Mouse (Mus musculus) kidney, postnatal 0 days (tissue): ENCODE measurements around the gene Hook1. TPM values are rescaled to one million over a fixed set of nuclear protein-coding genes. Genes with fewer than 3 reads are reported as not detected.
A peak's percentile ranks its signal among the peaks of the same experiment; 100 is the strongest.

Experiments used
- ATAC-seq: fragments of 200-750 bp; cut with Nextera tagmentation; replicated peaks from 2 replicates; pipeline ENCODE4 v1.8.0; 2017; ENCODE audit warnings: low read depth, moderate number of reproducible peaks, moderate TSS enrichment, moderate library complexity; ENCODE audit not compliant: low FRiP score
- DNase-seq: peaks from one replicate; pipeline ENCODE4 v3.0.0-alpha.2; 2016; ENCODE audit warnings: low spot score
- H3K27ac ChIP-seq: fragments of 300-500 bp; sonication (generic); 2 replicates; pipeline ENCODE4 v1.5.1; 2014; ENCODE audit warnings: mild to moderate bottlenecking
- H3K27me3 ChIP-seq: fragments of 300-500 bp; sonication (generic); 2 replicates; pipeline ENCODE4 v1.6.1; 2014; ENCODE audit warnings: low read length, mixed read lengths; ENCODE audit not compliant: insufficient read depth
- H3K36me3 ChIP-seq: fragments of 300-500 bp; sonication (generic); 2 replicates; pipeline ENCODE4 v1.6.1; 2014; ENCODE audit warnings: low read length, mixed read lengths; ENCODE audit not compliant: insufficient read depth
- H3K4me1 ChIP-seq: fragments of 300-500 bp; sonication (generic); replicated peaks from 2 replicates; pipeline ENCODE4 v1.6.1; 2014; ENCODE audit warnings: antibody characterized with exemption, low read length, mixed read lengths; ENCODE audit not compliant: insufficient read depth
- H3K4me2 ChIP-seq: fragments of 300-500 bp; sonication (generic); 2 replicates; pipeline ENCODE4 v1.6.1; 2014; ENCODE audit warnings: mild to moderate bottlenecking, low read length, moderate library complexity, mixed read lengths
- H3K4me3 ChIP-seq: fragments of 300-500 bp; sonication (generic); replicated peaks from 2 replicates; pipeline ENCODE4 v1.5.1; 2014; ENCODE audit warnings: low read depth, low read length
- H3K9ac ChIP-seq: fragments of 300-500 bp; sonication (generic); 2 replicates; pipeline ENCODE4 v1.6.1; 2014; ENCODE audit warnings: low read depth, low read length
- H3K9me3 ChIP-seq: fragments of 300-500 bp; sonication (generic); replicated peaks from 2 replicates; pipeline ENCODE4 v1.6.1; 2016; ENCODE audit warnings: low read length, inconsistent platforms, mixed read lengths
- CTCF ChIP-seq: IDR thresholded peaks from 2 replicates; pipeline ENCODE4 v1.5.1; 2016; ENCODE audit warnings: antibody characterized with exemption, low read depth, mild to moderate bottlenecking, moderate library complexity
- WGBS: fragments of 180-500 bp; shearing (Covaris S2); extraction: QIAGEN DNeasy Blood & Tissue Kit; methylation state at CpG from one replicate; pipeline ENCODE4 v1.1.7; 2014; 5-methylcytosine and 5-hydroxymethylcytosine counted together
- polyA plus RNA-seq: library from polyadenylated mRNA; unstranded; fragments of >200 nt; fragmentation: Nextera tagmentation; extraction: Ambion mirVana; gene quantifications from 2 replicates; pipeline ENCODE4 v1.2.1, GENCODE M21; 2015

Gene Hook1
- polyA plus RNA-seq, result 23.3 and 25.4 TPM in 2 replicates

GRCm38 (mm10) chr4:95966928-95967724 is at the start of gene Hook1:
Gene Hook1, plus strand, starts transcription at chr4:95967240.
- TF ChIP-seq CTCF, result no peak
- H3K4me1 ChIP-seq, result no peaks in the 10 kb centered on the region
- H3K9me3 ChIP-seq, result no peaks in the 10 kb centered on the region
- WGBS, result under 1% methylated on average over 77 of the region's 82 CpGs
- H3K4me3 ChIP-seq, result peak within 1 kb of the TSS; percentile 60
- DNase-seq (peak; percentile 94), ATAC-seq (peak; percentile 100)
- H3K4me2 ChIP-seq, result peak within 1 kb of the TSS; percentile 63
- peak within 1 kb of the TSS; percentile 85 for H3K27ac ChIP-seq
- H3K9ac ChIP-seq, result peak within 1 kb of the TSS; percentile 81
- H3K36me3 ChIP-seq, result no peaks in the 10 kb centered on the region
- no peaks in the 10 kb centered on the region for H3K27me3 ChIP-seq

- H3K9ac ChIP-seq, result no peak overlapping the region
- TF ChIP-seq CTCF, result no peak
- no peaks in the 10 kb centered on the region for H3K36me3 ChIP-seq
- no peaks in the 10 kb centered on the region for H3K4me1 ChIP-seq
- H3K4me2 ChIP-seq, result no peak overlapping the region
- no peak for DNase-seq
- 64% methylated on average over 6 of the region's 6 CpGs for WGBS
- no peak overlapping the region for H3K4me3 ChIP-seq
- ATAC-seq, result no peak
- H3K27ac ChIP-seq, result no peak overlapping the region
- no peaks in the 10 kb centered on the region for H3K27me3 ChIP-seq
- no peaks in the 10 kb centered on the region for H3K9me3 ChIP-seq
Observed at GRCm38 (mm10) chr4:95917703-95918102, 49.3 kb upstream of the Hook1 start.

- no peak for TF ChIP-seq CTCF
- DNase-seq (no peak), ATAC-seq (no peak)
- no peak overlapping the region for H3K27ac ChIP-seq
- H3K36me3 ChIP-seq, result no peaks in the 10 kb centered on the region
- H3K27me3 ChIP-seq, result no peaks in the 10 kb centered on the region
- no peaks in the 10 kb centered on the region for H3K9me3 ChIP-seq
- H3K4me1 ChIP-seq, result no peaks in the 10 kb centered on the region
- H3K4me2 ChIP-seq, result no peak overlapping the region
- H3K9ac ChIP-seq, result no peak overlapping the region
- 44% methylated on average over 4 of the region's 4 CpGs for WGBS
- no peak overlapping the region for H3K4me3 ChIP-seq
Observed at GRCm38 (mm10) chr4:95920448-95920847, 46.6 kb upstream of the Hook1 start.

GRCm38 (mm10) chr4:95924210-95925184 is 42.5 kb upstream of the Hook1 start:
- peak; percentile 43; the same call in 1 of the 2 replicates for ATAC-seq
- peak; percentile 95 for TF ChIP-seq CTCF
- H3K4me3 ChIP-seq, result no peak overlapping the region
- H3K9ac ChIP-seq, result no peak overlapping the region
- no peaks in the 10 kb centered on the region for H3K4me1 ChIP-seq
- no peaks in the 10 kb centered on the region for H3K27me3 ChIP-seq
- H3K36me3 ChIP-seq, result no peaks in the 10 kb centered on the region
- H3K4me2 ChIP-seq, result no peak overlapping the region
- H3K9me3 ChIP-seq, result no peaks in the 10 kb centered on the region
- 13% methylated on average over 7 of the region's 7 CpGs for WGBS
- no peak overlapping the region for H3K27ac ChIP-seq
- peak; percentile 88 for DNase-seq

- H3K4me2 ChIP-seq, result no peak overlapping the region
- no peak for DNase-seq
- no peaks in the 10 kb centered on the region for H3K36me3 ChIP-seq
- H3K27me3 ChIP-seq, result no peaks in the 10 kb centered on the region
- H3K9ac ChIP-seq, result no peak overlapping the region
- no peak overlapping the region for H3K4me3 ChIP-seq
- H3K27ac ChIP-seq, result no peak overlapping the region
- TF ChIP-seq CTCF, result no peak
- no peaks in the 10 kb centered on the region for H3K4me1 ChIP-seq
- ATAC-seq, result no peak
- H3K9me3 ChIP-seq, result no peaks in the 10 kb centered on the region
- WGBS, result 100% methylated on average over 1 of the region's 1 CpGs
Observed at GRCm38 (mm10) chr4:95928846-95929245, 38.2 kb upstream of the Hook1 start.

- H3K36me3 ChIP-seq, result no peaks in the 10 kb centered on the region
- H3K4me3 ChIP-seq, result no peak overlapping the region
- H3K27me3 ChIP-seq, result no peaks in the 10 kb centered on the region
- ATAC-seq, result no peak
- no peak for TF ChIP-seq CTCF
- no peaks in the 10 kb centered on the region for H3K9me3 ChIP-seq
- DNase-seq, result no peak
- no peak overlapping the region for H3K4me2 ChIP-seq
- H3K4me1 ChIP-seq, result no peaks in the 10 kb centered on the region
- no peak overlapping the region for H3K27ac ChIP-seq
- no peak overlapping the region for H3K9ac ChIP-seq
- 90% methylated on average over 1 of the region's 1 CpGs for WGBS
Observed at GRCm38 (mm10) chr4:95929936-95930335, 37.1 kb upstream of the Hook1 start.
